ENCODE assay signal across 8 mouse cellular contexts in the genomic region with DNA sequence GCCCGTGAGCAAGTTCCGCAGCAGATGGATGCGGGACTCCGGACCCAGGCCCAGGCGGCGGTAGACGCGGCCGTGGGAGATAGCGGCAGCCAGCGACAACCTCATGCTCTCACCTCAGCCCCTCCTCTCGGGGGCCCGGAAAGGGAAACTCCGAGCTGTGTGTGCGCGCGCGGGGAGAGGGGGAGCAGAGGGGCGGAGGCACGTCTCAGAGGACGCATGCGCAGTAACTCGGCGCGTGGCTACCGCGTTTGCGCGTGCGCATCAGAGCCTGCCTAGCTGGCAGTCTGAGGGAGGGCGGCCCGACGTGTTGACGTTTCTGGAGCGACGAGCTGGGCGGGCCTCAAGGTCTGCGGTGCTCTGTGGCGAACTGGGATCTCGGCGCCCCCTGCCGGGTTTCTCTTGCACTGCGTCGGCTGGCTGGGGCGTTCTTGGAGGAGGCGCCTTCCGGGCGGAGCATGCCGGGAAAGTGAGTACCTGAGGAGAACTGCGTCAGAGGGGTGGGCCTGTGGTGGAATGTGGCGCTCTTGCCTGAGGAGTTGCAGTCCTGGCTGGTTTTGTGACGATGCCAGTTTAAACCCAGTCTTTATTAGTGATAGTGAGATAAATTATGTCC. TPM values are rescaled to one million over a fixed set of nuclear protein-coding genes. Genes with fewer than 3 reads are reported as not detected.
DNase-seq lines count a peak whose midpoint lies in the region; ATAC-seq lines count a peak whose summit lies in the region.

A gene (minus strand): TSS at position 223 of the 613 bp plus-strand sequence.

- H3K4me3 ChIP-seq in hindbrain, embryonic 14.5 days (replicated peaks; ENCODE audit: low read length): peak within 1 kb of the TSS; percentile 69

- peak; percentile 99 for DNase-seq in R1 (ENCODE audit: low read depth, low spot score)
- DNase-seq in cerebellum, postnatal 25 days: peak; percentile 100
- DNase-seq in frontal cortex, postnatal 25 days (ENCODE audit: low spot score in 2 of 2): peak; percentile 100
- peak; percentile 100 for DNase-seq in hindbrain, embryonic 14.5 days (ENCODE audit: low spot score)
- peak; percentile 100 for DNase-seq in layer of hippocampus, postnatal 36 days
- peak; percentile 100 for DNase-seq in lung, postnatal 36 days
- peak; percentile 99 for DNase-seq in retina, postnatal 1 day
- DNase-seq in urinary bladder, adult 18-20 months (ENCODE audit: low spot score in 2 of 2): peak; percentile 99 to 100

- ATAC-seq in hindbrain, embryonic 14.5 days (ENCODE audit: low FRiP score): peak; percentile 98

- H3K9ac ChIP-seq in hindbrain, embryonic 14.5 days: peak within 1 kb of the TSS; percentile 86

- H3K4me2 ChIP-seq in hindbrain, embryonic 14.5 days (replicated peaks): peak within 1 kb of the TSS; percentile 71

- under 1% methylated on average over 51 of the region's 52 CpGs for WGBS in hindbrain, embryonic 14.5 days

- H3K27me3 ChIP-seq in hindbrain, embryonic 14.5 days (ENCODE audit: control insufficient read depth, insufficient read depth, low read length): no peaks in the 10 kb centered on the region

- H3K36me3 ChIP-seq in hindbrain, embryonic 14.5 days (replicated peaks; ENCODE audit: control insufficient read depth, insufficient read depth): peaks cover 22% of the 10 kb centered on the region

- H3K27ac ChIP-seq in hindbrain, embryonic 14.5 days: peak within 1 kb of the TSS; percentile 87

- peaks cover 10% of the 10 kb centered on the region for H3K4me1 ChIP-seq in hindbrain, embryonic 14.5 days (replicated peaks; ENCODE audit: control insufficient read depth, insufficient read depth, low read length)

- H3K9me3 ChIP-seq in hindbrain, embryonic 14.5 days (ENCODE audit: control insufficient read depth, low read length): no peaks in the 10 kb centered on the region

RNA-seq across cellular contexts. Expression of the gene that starts here (rescaled TPM):
- 164 and 208 TPM in 2 replicates for polyA plus RNA-seq in hindbrain, embryonic 14.5 days (2014; fragmentation: Nextera tagmentation; extraction: Ambion mirVana)
- 100 to 1,000 TPM; 107 to 108 TPM for total RNA-seq in layer of hippocampus, postnatal 36 days (2021)

Comparison
In these comparisons a context has a peak if more than half of its experiments do, and no peak if none do; other contexts are left out.
1. Peak in every context shown above with its lines: DNase-seq, ATAC-seq, H3K4me3 ChIP-seq and H3K27ac ChIP-seq.